Mouse (Mus musculus) liver, embryonic 14 days (tissue): ENCODE data around the gene Smdt1. TPM values are rescaled to one million over a fixed set of nuclear protein-coding genes. Genes with fewer than 3 reads are reported as not detected.

Experiments used
- polyA plus RNA-seq: library from polyadenylated mRNA; depleted of rRNA; stranded (reverse); fragments of >200 nt; gene quantifications from 2 replicates; pipeline ENCODE4 v1.2.3, GENCODE M21; 2012; rRNA removed

Smdt1 gene
- polyA plus RNA-seq, result 97.0 and 102 TPM in 2 replicates

DNA sequence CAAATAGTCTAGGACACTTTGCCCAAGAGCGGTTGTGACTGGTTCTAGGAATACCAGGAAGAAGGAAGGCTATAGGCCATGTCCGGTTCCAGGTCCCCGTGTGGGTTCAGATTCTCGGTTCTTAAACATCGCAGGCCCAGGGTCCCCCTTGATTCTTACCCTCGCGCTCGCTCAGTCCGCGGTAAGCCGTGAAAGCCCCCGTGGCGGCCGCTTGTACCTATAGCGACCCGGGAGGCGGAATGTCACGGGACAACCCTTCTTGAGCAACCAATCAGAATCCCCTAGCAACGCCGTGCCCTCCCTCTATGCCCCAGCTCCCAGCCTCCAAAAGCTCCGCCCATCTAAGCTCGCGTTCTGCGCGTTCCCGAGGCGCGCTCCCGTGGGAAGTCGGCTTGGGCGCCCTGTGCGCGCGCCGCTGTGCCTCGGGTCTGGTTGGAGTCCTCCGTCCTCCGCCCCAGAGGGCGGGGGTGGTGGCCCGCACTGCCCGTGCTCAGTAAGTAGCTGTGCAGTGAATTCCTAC is at the start of gene Smdt1, which contains the start of the genes Naga and Pheta2:
Smdt1 (plus strand) TSS at position 367 of the 520 bp plus-strand sequence.
Naga (minus strand) TSS at position 333 of the 520 bp plus-strand sequence.
Pheta2 (plus strand) TSS at position 350 of the 520 bp plus-strand sequence.

DNA sequence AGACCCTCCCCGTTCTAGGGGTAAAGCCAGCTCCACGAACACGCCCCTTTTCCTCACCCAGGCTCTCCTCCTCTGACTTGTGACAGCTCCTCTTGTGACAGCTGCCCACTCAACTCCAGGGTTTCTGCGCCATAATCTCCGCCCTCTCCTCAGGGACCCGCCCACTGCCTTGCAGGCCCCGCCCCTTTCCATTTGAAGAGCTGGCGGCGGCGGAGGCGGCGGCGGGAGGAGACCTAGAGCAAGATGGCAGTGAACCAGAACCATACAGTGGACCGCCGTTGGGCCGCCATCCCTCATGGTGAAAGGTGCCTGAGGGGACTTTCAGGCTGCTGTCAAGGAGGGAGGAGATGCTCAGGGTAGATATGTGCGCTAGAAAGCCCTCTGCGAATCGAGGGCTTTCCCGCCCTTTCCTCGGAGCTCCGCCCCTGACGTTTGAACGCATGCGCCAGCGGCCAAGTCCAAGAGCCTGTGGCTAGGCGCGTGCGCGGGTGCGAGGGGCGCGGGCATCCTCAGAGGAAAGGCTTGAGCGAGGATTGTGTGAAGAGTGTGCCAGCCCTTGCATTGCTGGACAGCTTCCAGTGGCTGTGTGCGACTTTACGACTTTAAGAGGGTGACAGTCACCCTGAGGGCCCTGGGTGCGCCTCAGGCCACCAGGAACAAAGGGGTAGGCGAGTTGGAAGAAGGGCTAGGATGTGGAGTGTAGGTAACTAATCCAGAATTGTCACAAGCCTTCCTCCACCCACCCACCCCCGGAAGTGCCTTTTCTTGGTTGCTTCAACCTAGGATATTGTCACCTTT is 39.8 kb upstream of the Smdt1 start, which contains the start of gene Wbp2nl:
Wbp2nl (plus strand) TSS at position 191 of the 798 bp plus-strand sequence.

DNA sequence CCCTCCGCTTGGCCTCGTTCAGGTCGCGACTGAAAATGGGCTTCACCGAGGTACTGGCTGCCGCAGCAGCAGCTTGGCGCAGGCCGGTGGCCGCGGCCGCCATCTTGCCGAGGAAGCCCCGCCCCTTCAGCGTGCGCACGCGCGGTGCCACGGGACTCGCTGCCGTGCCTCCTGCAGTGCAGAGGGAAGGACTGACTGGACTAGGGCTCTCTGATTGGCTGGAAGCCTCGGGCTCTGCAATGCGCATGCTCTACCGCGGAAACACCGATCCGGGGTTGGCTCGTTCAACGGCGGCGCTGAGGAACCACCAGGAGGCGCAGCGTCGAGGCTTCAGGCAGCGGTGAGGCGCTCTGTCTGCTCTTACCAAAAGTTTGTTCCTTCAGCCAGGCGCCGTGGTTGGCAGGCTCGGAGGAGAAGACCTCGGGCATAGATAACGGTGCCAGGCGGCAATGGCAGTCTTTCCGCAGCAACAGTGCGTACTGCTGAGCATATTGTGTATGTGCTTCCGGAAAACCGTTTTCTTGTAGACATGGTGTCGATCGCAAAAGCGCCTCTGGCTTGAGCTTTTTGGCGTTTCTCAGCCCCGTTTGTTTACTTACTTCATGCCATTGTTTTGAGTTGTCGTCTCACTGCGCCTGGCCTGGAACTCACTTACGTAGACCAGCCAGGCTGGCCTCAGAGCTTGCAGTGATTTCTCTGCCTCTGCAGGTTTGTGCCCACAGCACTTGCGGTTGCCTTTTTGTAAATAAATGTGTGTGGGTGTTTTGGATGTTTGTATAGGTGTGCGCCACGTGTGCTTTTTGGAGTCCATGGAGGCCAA is 15.6 kb downstream of the Smdt1 start, which contains the start of gene Ndufa6:
Ndufa6 (minus strand) TSS at position 197 of the 820 bp plus-strand sequence.

DNA sequence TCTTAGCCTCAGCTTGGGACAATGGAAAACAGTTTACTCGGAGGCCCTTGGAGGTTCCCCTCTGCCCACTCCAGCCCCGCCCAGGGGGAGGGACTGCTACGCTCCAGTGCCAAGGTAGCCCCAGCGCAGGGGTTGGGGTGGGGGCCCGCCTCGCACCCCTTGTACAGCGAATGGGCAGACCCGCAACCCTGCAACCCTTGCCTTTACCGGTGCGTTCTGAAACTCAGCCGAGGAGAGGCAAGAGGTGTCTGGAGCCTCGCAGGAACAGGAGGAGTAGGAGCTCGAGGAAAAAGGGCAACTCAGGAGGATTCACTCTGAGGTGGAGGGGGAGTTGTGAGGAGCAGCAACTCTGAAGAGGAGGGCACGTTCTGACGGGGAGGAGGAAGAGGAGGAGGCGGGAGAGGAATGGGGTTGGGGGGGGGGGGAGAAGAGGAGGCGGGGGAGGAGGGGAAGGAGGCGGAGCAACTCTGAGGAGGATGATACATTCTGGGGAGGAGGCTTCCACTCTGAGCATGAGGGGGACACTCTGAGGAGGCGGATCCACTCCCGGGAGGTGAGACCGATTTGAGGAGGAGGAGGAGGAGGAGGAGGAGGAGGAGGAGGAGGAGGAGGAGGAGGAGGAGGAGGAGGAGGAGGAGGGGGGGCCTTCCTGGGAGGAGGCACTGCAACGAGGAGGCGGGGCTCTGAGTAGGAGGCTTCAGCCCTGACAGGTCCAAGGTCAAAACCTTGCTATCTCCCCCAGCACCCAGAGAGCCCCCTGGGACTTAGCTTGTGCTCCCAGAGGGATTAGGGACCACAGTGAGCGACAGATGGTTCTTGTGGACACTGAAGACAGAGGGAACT is 41.3 kb downstream of the Smdt1 start, which contains the start of gene Cyp2d22:
Cyp2d22 (minus strand) TSS at position 390 of the 843 bp plus-strand sequence.

DNA sequence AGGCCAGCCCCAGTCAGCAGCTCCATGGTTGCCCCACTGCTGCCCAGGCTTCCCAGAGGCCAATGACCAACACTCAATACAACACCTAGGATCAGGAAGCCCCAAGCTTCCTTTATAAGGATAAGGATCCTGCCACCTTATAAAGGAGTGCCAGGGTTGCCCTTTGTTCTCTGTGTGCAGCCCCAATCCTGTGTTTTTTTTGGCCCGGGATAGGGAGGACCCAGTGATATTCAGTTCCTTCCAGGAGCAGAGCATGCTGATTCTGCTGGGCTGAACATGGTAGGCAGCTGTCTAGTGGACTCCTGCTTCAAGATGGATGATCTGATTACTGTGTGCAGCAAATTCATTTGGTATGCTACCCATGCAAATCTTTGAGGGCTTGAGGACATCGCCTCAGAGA is 55.2 kb downstream of the Smdt1 start, which contains the start of gene Cyp2d11:
Cyp2d11 (minus strand) TSS at position 101 of the 400 bp plus-strand sequence.

Other genes with a start within 250 kb of the Smdt1 start
- 7.3 and 8.1 TPM in 2 replicates for gene Ccdc134, start 211.0 kb upstream of the Smdt1 start, polyA plus RNA-seq
- 26.1 and 27.1 TPM in 2 replicates for gene Srebf2, start 191.8 kb upstream of the Smdt1 start, polyA plus RNA-seq
- 0.11 and 0.16 TPM in 2 replicates for gene Shisa8, start 126.1 kb upstream of the Smdt1 start, polyA plus RNA-seq
- 0.46 and 0.47 TPM in 2 replicates for gene Tnfrsf13c, start 114.6 kb upstream of the Smdt1 start, polyA plus RNA-seq
- gene Cenpm, start 94.2 kb upstream of the Smdt1 start, polyA plus RNA-seq, result 19.1 and 21.4 TPM in 2 replicates
- not detected in 2 replicates for gene 1500009C09Rik, start 86.6 kb upstream of the Smdt1 start, polyA plus RNA-seq
- gene Sept3, start 64.1 kb upstream of the Smdt1 start, polyA plus RNA-seq, result 0.08 and 0.23 TPM in 2 replicates
- gene Wbp2nl, start 40.0 kb upstream of the Smdt1 start, polyA plus RNA-seq, result 0.06 and 0.08 TPM in 2 replicates
- gene Naga, start within 50 bp of the Smdt1 start, polyA plus RNA-seq, result 36.3 and 48.4 TPM in 2 replicates
- gene Pheta2, start within 50 bp of the Smdt1 start, polyA plus RNA-seq, result 22.3 and 26.7 TPM in 2 replicates
- gene Ndufa6, start 15.4 kb downstream of the Smdt1 start, polyA plus RNA-seq, result 296 and 315 TPM in 2 replicates
- 11.3 and 13.8 TPM in 2 replicates for gene Cyp2d22, start 41.3 kb downstream of the Smdt1 start, polyA plus RNA-seq
- 0.07 and 0.10 TPM in 2 replicates for gene Cyp2d11, start 55.1 kb downstream of the Smdt1 start, polyA plus RNA-seq
- gene Cyp2d10, start 68.2 kb downstream of the Smdt1 start, polyA plus RNA-seq, result 15.6 and 17.2 TPM in 2 replicates
- gene Cyp2d9, start 94.5 kb downstream of the Smdt1 start, polyA plus RNA-seq, result 0.92 and 1.4 TPM in 2 replicates
- gene Cyp2d12, start 216.1 kb downstream of the Smdt1 start, polyA plus RNA-seq, result 0.02 TPM in 1 of 2 replicates, not detected in the other